Mouse (Mus musculus) adrenal gland, postnatal 4 days (tissue): ENCODE results near the gene Umad1. TPM values are rescaled to one million over a fixed set of nuclear protein-coding genes. Genes with fewer than 3 reads are reported as not detected.

ENCODE experiments used
- DNase-seq, 2 experiments: peaks; one replicate each; pipeline ENCODE4 v3.0.0; 2021 to 2022; ENCODE audit warnings: low spot score in 2 of 2, mixed read lengths in 2 of 2
- total RNA-seq, 2 experiments: library from RNA; stranded (reverse); gene quantifications; 2 replicates each; pipeline ENCODE4 v1.2.3; 2021

The Umad1 gene
- total RNA-seq, 2 experiments from 2014 or later: 13.1 to 16.5 TPM

DNA sequence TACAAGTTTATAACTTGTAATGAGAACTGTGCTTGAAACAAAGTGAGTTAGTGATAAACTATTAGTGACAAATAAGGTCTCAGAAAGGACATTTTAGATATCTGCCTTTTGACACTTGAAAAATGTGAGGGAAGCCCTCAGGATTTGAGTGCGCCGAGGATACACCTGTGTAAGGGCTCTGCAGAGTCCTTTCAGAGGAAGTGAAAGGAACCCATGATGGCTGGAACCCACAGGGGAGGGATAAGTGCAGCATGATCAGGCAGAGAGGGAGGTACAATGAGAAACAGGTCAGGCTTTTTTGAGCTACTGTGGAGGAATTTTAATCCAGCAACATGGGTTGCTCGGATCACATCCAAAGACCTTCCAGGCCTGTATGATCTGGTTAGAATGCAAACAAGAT is 239.9 kb downstream of the Umad1 start:
- DNase-seq: no peak

DNA sequence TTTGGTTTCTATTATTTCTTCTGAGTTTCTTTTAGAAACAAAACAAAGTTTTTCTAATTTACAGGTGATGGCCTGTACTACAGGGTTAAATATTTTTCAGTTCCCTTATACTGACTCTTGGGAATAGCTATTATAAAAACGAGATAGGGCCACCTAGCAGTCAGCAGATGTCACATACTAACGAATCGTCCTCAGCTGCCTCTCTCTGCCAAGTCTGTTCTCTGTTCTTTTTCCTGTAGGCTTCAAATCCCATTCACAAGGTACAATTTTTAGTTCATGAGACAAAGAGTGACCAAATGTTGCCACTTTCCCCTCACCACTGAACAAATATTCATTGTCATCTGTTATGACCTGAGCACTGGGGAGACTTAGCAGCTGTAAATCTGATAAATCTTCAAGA is 244.9 kb downstream of the Umad1 start:
- no peak for DNase-seq

DNA sequence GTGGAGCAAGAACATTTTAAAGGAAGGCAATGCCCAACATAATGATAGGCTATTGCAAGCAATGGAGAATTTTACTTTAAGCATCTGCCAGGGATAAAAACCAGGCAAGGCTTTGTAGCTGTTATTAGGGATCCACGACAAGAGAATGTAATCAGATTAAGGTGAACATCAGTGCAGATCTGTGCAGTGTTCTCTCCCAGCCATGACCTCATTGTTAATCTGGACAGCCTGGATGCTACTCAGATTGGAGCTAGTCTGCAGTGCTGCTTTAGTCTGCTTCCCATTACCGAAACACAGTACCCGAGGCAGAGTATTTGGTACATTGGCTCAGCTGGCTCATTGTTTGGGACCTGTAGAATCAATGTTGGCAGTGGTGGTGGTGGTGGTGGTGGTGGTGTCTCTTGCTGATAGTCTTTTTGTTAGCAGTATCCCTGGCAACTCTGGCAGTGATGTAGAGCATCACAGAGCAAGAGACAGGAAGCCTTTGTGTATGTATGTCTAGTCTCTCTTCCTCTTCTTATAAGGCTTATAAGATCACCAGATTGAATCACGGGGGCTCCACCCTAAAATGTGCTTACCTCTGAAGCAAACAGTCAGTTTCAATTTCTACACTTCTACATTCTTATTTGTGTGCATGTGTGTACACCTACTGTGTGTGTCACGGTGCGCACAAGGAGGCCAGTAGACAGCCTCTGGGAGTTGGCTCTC is 245.6 kb downstream of the Umad1 start:
- DNase-seq: no peak

DNA sequence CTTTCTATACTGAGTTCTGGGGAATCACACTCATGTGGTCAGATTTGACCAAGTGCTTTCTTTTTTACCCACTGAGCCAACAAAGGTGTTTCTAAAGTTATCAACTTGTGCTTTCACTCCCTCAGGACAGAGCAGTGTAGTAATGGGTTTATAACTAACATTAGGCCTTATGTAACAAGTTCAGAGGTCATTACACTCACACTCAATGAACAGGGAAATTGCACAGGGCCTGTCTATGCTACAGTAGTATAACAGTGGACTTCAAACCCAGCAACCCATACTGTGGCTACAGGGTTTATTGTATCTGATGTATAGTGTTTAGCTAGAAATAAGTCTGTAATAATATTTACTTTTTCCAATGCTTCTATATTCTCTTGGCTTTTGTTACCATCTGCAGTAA is 247.5 kb downstream of the Umad1 start:
- DNase-seq: no peak

Other genes starting within 250 kb of the Umad1 start
- 1 to 10 TPM; 4.0 to 5.1 TPM for gene Col28a1, start 66.7 kb upstream of the Umad1 start, total RNA-seq
- 10 to 100 TPM; 25.9 to 28.0 TPM for gene Mios, start 50.1 kb upstream of the Umad1 start, total RNA-seq
- gene Rpa3, start 115 bp upstream of the Umad1 start, total RNA-seq: 10 to 100 TPM; 41.4 to 44.3 TPM
- not detected for gene Gm45062, start 162 bp downstream of the Umad1 start, total RNA-seq